Mouse (Mus musculus) liver (tissue): Measurements from ENCODE around the gene Ipo4.

Experiments
- DNase-seq: peaks from one replicate; pipeline ENCODE4 v3.0.0-alpha.2; 2020; ENCODE audit warnings: mixed read lengths

Gene Ipo4

GRCm38 (mm10) chr14:55629312-55629711, 6.4 kb downstream of the Ipo4 start:
- DNase-seq, result peak; percentile 68

GRCm38 (mm10) chr14:55628077-55628827, 7.5 kb downstream of the Ipo4 start:
- peak; percentile 29 for DNase-seq

GRCm38 (mm10) chr14:55618486-55619195, 17.1 kb downstream of the Ipo4 start:
- DNase-seq, result peak; percentile 75

- DNase-seq, result peak; percentile 75
Observed at GRCm38 (mm10) chr14:55617822-55618221, 17.9 kb downstream of the Ipo4 start, which contains the start of gene Rec8. Gene Rec8, plus strand, starts transcription at chr14:55618037.

- DNase-seq, result no peak
Observed at GRCm38 (mm10) chr14:55616844-55617243, 18.9 kb downstream of the Ipo4 start.

- no peak for DNase-seq
Observed at GRCm38 (mm10) chr14:55615876-55616275, 19.9 kb downstream of the Ipo4 start.

- peak; percentile 61 for DNase-seq
Observed at GRCm38 (mm10) chr14:55614565-55615178, 21.1 kb downstream of the Ipo4 start.

GRCm38 (mm10) chr14:55613346-55613745, 22.4 kb downstream of the Ipo4 start:
- no peak for DNase-seq

- no peak for DNase-seq
Observed at GRCm38 (mm10) chr14:55608339-55608738, 27.4 kb downstream of the Ipo4 start.

- peak; percentile 61 for DNase-seq
Observed at GRCm38 (mm10) chr14:55605743-55606459, 29.9 kb downstream of the Ipo4 start.

- DNase-seq, result no peak
Observed at GRCm38 (mm10) chr14:55604823-55605222, 30.9 kb downstream of the Ipo4 start.

- DNase-seq, result peak; percentile 95
Observed at GRCm38 (mm10) chr14:55603633-55604576, 31.9 kb downstream of the Ipo4 start.

GRCm38 (mm10) chr14:55603271-55603632, 32.5 kb downstream of the Ipo4 start, which contains the start of gene Irf9:
Gene Irf9, plus strand, starts transcription at chr14:55603571.
- no peak for DNase-seq

- DNase-seq, result no peak
Observed at GRCm38 (mm10) chr14:55598521-55599390, 37.0 kb downstream of the Ipo4 start.

- no peak for DNase-seq
Observed at GRCm38 (mm10) chr14:55596036-55596690, 39.6 kb downstream of the Ipo4 start.

GRCm38 (mm10) chr14:55592226-55592625, 43.5 kb downstream of the Ipo4 start:
- no peak for DNase-seq

- DNase-seq, result peak; percentile 96
Observed at GRCm38 (mm10) chr14:55591331-55591891, 44.3 kb downstream of the Ipo4 start, which contains the start of gene Rnf31. Gene Rnf31, plus strand, starts transcription at chr14:55591708.

- DNase-seq, result peak; percentile 95
Observed at GRCm38 (mm10) chr14:55590748-55591330, 44.9 kb downstream of the Ipo4 start, which contains the start of gene Psme2. Gene Psme2, minus strand, starts transcription at chr14:55591113.

- no peak for DNase-seq
Observed at GRCm38 (mm10) chr14:55589771-55590448, 45.8 kb downstream of the Ipo4 start.
